Mouse (Mus musculus) C2C12 (cell line): ENCODE results near the gene Ola1.

Source experiments
- CTCF ChIP-seq: IDR thresholded peaks from one replicate; pipeline ENCODE4 v1.5.1; 2011; ENCODE audit not compliant: control insufficient read depth, insufficient read depth, insufficient read length
- USF1 ChIP-seq: IDR thresholded peaks from one replicate; pipeline ENCODE4 v1.6.1; 2011; ENCODE audit warnings: low read depth, mild to moderate bottlenecking, control low read depth, moderate library complexity

GRCm38 (mm10) chr2:73169496-73169895 lies 49.2 kb downstream of the Ola1 start:
- TF ChIP-seq CTCF = no peak
- TF ChIP-seq USF1 = no peak
